Mouse (Mus musculus) lung, adult 2 months (tissue): ENCODE results near the gene Arfgap3.
"Not testable (repeated sequence)": the region's sequence is repeated elsewhere in the genome, so short reads cannot be mapped to it uniquely, and the experiment has no call there.

ENCODE experiments used
- CTCF ChIP-seq: fragments of 200-500 bp; IDR thresholded peaks from 2 replicates; pipeline ENCODE4 v1.5.1; 2011; ENCODE audit warnings: mild to moderate bottlenecking, low read length, control low read depth; ENCODE audit not compliant: insufficient read depth
- POLR2A ChIP-seq: fragments of 200-500 bp; IDR thresholded peaks from 2 replicates; pipeline ENCODE4 v1.6.1; 2011; ENCODE audit warnings: low read depth, mild to moderate bottlenecking, control low read depth, low read length, borderline replicate concordance; ENCODE audit errors: extremely low read depth

DNA sequence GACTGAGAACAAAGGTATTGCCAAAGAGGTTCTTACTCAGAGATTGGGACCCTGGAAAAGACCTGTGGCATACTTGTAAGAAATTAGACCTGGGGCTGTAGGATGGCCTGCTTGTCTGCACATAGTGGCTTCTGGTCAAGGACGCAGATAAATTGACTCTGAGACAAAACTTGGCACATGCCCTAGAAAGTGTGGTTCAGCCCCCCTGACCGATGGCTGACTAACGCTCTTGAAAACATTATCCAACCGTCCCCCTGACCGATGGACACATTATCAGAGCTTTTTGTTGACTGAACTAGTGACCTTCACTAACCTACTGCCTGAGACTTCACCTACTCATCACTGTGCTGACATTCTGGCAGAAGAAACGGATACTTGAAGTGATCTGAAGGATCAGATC, 80.1 kb downstream of the Arfgap3 start:
- TF ChIP-seq POLR2A, CTCF: not testable (repeated sequence)
